Mouse (Mus musculus) liver, adult 2 months (tissue): Measurements from ENCODE around the gene Cdhr3.

ENCODE experiments used
- CTCF ChIP-seq: fragments of 200-500 bp; IDR thresholded peaks from 2 replicates; pipeline ENCODE4 v1.5.1; 2011; ENCODE audit warnings: low read depth, low read length, control low read depth
- POLR2A ChIP-seq: fragments of 200-500 bp; IDR thresholded peaks from 2 replicates; pipeline ENCODE4 v1.6.1; 2011; ENCODE audit warnings: low read length, control low read depth; ENCODE audit not compliant: insufficient read depth; ENCODE audit errors: extremely low read depth

DNA sequence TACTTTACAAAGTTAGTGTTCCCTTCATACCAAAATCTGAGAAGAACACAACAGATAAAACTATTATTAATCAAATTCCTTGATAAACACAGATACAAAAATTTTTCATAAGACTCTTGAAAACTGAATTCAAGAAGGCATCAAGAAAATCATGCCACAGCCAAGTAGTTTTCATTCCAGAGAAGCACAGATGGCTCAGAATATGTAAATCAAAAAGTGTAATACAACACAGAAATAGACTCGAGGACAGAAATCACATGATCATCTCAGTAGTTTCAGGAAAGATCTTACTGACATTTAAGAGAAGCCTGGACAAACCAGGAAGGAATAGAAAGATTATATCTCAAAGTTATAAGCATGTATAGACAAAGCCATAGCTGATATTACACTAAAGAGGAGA is 106.4 kb downstream of the Cdhr3 start:
- no peak for TF ChIP-seq CTCF
- TF ChIP-seq POLR2A: no peak
